Mouse (Mus musculus) embryonic facial prominence, embryonic 11.5 days (tissue): Measurements from ENCODE around the gene Sh2d6. TPM values are rescaled to one million over a fixed set of nuclear protein-coding genes. Genes with fewer than 3 reads are reported as not detected.

Experiments
- ATAC-seq: fragments of 200-750 bp; cut with Nextera tagmentation; replicated peaks from 2 replicates; pipeline ENCODE4 v1.8.0; 2017; ENCODE audit warnings: low read depth; ENCODE audit not compliant: insufficient number of reproducible peaks, low FRiP score, low TSS enrichment
- DNase-seq: peaks from one replicate; pipeline ENCODE4 v3.0.0-alpha.2; 2015; ENCODE audit warnings: low spot score
- H3K27ac ChIP-seq: fragments of 300-500 bp; sonication (generic); replicated peaks from 2 replicates; pipeline ENCODE4 v1.5.1; 2014; ENCODE audit warnings: mild to moderate bottlenecking, low read depth, low read length, control low read depth
- H3K27me3 ChIP-seq: fragments of 300-500 bp; sonication (generic); 2 replicates; pipeline ENCODE4 v1.6.1; 2014; ENCODE audit warnings: mild to moderate bottlenecking, low read length, moderate library complexity, mixed read lengths; ENCODE audit not compliant: control insufficient read depth, insufficient read depth
- H3K36me3 ChIP-seq: fragments of 300-500 bp; sonication (generic); replicated peaks from 2 replicates; pipeline ENCODE4 v1.6.1; 2014; ENCODE audit warnings: low read depth, mild to moderate bottlenecking, low read length, moderate library complexity, mixed read lengths; ENCODE audit not compliant: control insufficient read depth, insufficient read depth
- H3K4me1 ChIP-seq: fragments of 300-500 bp; sonication (generic); 2 replicates; pipeline ENCODE4 v1.6.1; 2014; ENCODE audit warnings: low read length, mixed read lengths; ENCODE audit not compliant: control insufficient read depth, insufficient read depth
- H3K4me2 ChIP-seq: fragments of 300-500 bp; sonication (generic); 2 replicates; pipeline ENCODE4 v1.6.1; 2014; ENCODE audit warnings: low read depth, mild to moderate bottlenecking, control low read depth, low read length, moderate library complexity
- H3K4me3 ChIP-seq: fragments of 300-500 bp; sonication (generic); 2 replicates; pipeline ENCODE4 v1.5.1; 2014; ENCODE audit warnings: low read depth, low read length, control low read depth
- H3K9ac ChIP-seq: fragments of 300-500 bp; sonication (generic); replicated peaks from 2 replicates; pipeline ENCODE4 v1.6.1; 2014; ENCODE audit warnings: mild to moderate bottlenecking, control low read depth, low read length
- H3K9me3 ChIP-seq: fragments of 300-500 bp; sonication (generic); replicated peaks from 2 replicates; pipeline ENCODE4 v1.6.1; 2016; ENCODE audit warnings: mild to moderate bottlenecking, low read length, inconsistent platforms, mixed read lengths; ENCODE audit not compliant: control insufficient read depth
- WGBS: fragments of 180-500 bp; shearing (Covaris S2); extraction: QIAGEN DNeasy Blood & Tissue Kit; methylation state at CpG from one replicate; pipeline ENCODE4 v1.1.7; 2014; 5-methylcytosine and 5-hydroxymethylcytosine counted together
- polyA plus RNA-seq: library from polyadenylated mRNA; unstranded; fragments of >200 nt; fragmentation: Nextera tagmentation; extraction: Ambion mirVana; gene quantifications from 2 replicates; pipeline ENCODE4 v1.2.1, GENCODE M21; 2014

The Sh2d6 gene
- polyA plus RNA-seq, 1 experiment from 2014 or later, result not detected

DNA sequence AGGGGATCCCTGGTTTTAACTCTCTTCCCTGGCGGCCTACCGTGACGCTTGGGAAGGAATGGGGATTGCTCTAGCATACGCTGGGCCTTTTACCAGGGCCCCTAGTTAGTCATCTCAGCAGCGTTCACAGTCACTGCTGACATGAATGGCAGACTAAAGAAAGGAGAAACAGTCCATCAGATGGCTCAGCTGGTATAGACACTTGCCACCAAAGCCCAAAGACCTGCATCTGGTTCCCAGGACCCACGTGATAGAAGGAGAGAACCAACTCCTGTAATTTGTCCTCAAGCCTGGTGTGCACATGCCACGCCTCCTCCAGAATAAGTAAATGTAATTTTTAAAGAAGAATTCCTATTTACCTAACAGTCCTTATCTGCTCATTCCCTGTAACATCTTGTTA is 23.9 kb upstream of the Sh2d6 start:
- Histone ChIP-seq H3K4me3 (no peak overlapping the region), H3K27ac (no peak overlapping the region), H3K9me3 (no peaks in the 10 kb centered on the region), H3K4me1 (no peaks in the 10 kb centered on the region), H3K4me2 (no peak overlapping the region), H3K27me3 (no peaks in the 10 kb centered on the region), H3K9ac (no peak overlapping the region; the same call in 1 of the 2 replicates), H3K36me3 (no peaks in the 10 kb centered on the region)
- ATAC-seq (no peak), DNase-seq (no peak)
- 51% methylated on average over 7 of the region's 7 CpGs for WGBS

DNA sequence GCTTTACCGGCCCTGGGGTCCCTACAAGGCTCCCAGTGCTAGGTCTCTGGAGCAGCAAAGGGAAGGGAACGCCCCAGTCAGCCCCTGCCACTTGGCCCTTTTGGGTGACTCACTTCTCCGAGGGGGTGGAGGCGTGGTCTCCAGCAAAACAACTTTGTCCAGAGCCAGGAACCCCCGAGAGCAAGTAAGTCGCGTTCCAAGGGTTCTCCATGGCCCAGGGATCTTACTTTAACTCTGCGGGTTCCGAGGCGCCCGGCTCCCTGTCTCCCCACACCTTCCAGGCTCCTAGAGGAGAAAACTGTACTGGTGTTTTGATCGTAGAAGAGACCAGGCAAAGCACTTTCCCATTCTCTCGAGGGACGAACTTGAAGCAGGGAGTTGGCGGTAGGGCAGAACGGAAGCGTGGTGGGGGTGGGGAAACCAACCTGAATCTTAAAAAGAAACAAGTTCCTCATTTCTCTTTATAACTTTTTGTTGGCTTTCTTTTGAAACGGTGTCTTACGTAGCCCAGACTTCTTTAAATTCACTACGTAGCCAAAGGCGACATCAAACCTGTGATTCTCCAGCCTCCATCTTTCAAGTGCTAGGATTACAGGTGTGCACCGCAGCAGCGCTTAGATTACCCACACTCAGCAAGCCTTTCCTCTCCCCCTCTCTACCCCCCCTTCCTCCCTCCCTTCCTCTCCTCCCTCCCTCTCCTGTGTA is 22.9 kb upstream of the Sh2d6 start, which contains the start of gene Capg:
TSS of gene Capg (plus strand) at position 109 of the 705 bp plus-strand sequence.
- H3K9me3 ChIP-seq, result no peaks in the 10 kb centered on the region
- no peak within 1 kb of the TSS for H3K4me3 ChIP-seq
- H3K9ac ChIP-seq, result peak within 1 kb of the TSS; percentile 58
- no peaks in the 10 kb centered on the region for H3K4me1 ChIP-seq
- ATAC-seq (no peak), DNase-seq (no peak)
- no peak within 1 kb of the TSS for H3K27ac ChIP-seq
- WGBS, result 14% methylated on average over 23 of the region's 23 CpGs
- peak within 1 kb of the TSS; percentile 32 for H3K4me2 ChIP-seq
- H3K27me3 ChIP-seq, result no peaks in the 10 kb centered on the region
- no peaks in the 10 kb centered on the region for H3K36me3 ChIP-seq

DNA sequence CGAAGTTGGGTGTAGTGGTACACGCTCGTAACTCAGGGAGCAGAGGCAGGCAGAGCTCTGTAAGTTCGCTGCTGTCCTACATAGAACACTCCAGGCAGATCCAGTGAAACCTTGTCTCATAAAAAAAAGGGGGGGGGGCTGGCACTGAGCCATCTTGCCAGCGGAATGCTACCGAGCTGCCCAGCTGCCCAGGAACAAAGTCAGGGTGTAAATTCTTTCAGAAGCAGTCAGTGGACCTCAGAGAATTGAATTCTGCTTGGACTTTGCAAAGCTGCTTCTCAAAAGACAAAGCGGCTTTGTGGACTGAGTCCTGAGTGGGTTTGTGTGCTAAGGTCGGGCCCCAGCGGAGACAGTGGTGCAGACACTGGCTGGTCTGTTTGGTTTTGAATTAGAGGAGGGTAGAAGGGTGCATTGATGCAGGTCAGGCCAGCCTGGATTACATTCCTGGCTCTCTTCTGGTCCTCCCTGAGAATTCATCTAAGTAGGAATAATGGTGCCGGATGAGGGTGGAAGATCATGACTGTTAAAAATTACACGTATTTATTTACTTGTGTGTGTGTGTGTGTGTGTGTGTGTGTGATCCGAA is 21.9 kb upstream of the Sh2d6 start:
- H3K27me3 ChIP-seq, result no peaks in the 10 kb centered on the region
- H3K9ac ChIP-seq, result no peak overlapping the region
- WGBS, result 75% methylated on average over 12 of the region's 12 CpGs
- no peaks in the 10 kb centered on the region for H3K36me3 ChIP-seq
- no peaks in the 10 kb centered on the region for H3K9me3 ChIP-seq
- no peaks in the 10 kb centered on the region for H3K4me1 ChIP-seq
- no peak overlapping the region for H3K4me2 ChIP-seq
- no peak overlapping the region for H3K4me3 ChIP-seq
- ATAC-seq (no peak), DNase-seq (no peak)
- H3K27ac ChIP-seq, result no peak overlapping the region

DNA sequence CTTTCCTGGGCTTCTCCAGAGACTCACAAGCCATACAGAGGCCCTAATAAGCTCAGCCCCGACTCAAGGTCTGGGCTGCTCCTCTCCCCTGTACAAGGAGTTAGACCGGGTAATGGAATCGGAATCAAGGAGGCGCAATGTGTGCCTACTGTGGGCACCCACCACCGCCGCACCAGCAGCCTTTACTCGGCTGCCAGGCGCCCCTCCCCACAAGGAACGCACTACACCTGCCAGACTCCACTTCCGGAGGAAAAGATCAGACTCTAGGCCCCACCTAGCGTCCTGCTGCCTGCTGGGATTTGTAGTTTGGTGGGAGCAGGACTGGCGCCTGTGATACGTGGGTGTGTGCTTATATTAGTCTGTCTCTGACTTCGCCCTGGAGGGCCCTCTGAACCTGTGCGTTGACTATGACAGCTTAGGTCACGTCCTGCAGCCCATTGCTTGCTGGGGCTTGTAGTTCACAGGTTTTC is 17.1 kb upstream of the Sh2d6 start:
- no peak overlapping the region for H3K27ac ChIP-seq
- H3K4me2 ChIP-seq, result peak overlapping the region; percentile 60
- peak overlapping the region; percentile 39 for H3K4me3 ChIP-seq
- DNase-seq (peak; percentile 83), ATAC-seq (peak; percentile 89)
- WGBS, result 3% methylated on average over 16 of the region's 16 CpGs
- H3K36me3 ChIP-seq, result no peaks in the 10 kb centered on the region
- no peaks in the 10 kb centered on the region for H3K27me3 ChIP-seq
- no peaks in the 10 kb centered on the region for H3K4me1 ChIP-seq
- peak overlapping the region; percentile 52 for H3K9ac ChIP-seq
- no peaks in the 10 kb centered on the region for H3K9me3 ChIP-seq

DNA sequence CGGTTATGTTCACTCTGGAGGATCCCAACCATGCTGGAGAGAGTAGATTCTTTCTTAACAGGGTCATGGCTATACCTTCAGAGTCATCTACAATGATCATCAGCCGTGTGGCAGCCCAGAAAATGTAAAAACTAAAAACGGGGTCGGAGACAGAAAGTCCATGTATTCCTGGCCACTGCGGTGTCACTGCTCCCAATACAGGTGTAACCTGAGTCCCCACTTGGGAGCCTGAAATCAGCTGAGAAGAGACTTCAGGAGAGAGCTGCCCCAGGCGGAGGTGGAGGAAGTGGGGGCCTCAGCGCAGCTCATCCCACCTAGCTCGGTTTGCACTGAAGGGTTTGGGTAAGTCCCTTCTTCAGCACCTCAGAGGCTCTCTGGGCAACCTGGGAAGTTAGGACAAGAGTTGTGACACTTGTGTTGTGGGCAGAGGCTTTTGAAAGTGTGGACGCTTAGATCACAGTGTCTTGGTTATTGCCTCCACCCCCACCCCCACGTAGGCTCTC is 16.5 kb upstream of the Sh2d6 start:
- Histone ChIP-seq H3K4me3 (peak overlapping the region; percentile 39), H3K9me3 (no peaks in the 10 kb centered on the region), H3K27ac (no peak overlapping the region), H3K9ac (peak overlapping the region; percentile 52; the same call in 1 of the 2 replicates), H3K36me3 (no peaks in the 10 kb centered on the region), H3K27me3 (no peaks in the 10 kb centered on the region), H3K4me1 (no peaks in the 10 kb centered on the region), H3K4me2 (peak overlapping the region; percentile 60)
- 43% methylated on average over 10 of the region's 10 CpGs for WGBS
- DNase-seq (no peak), ATAC-seq (no peak)

DNA sequence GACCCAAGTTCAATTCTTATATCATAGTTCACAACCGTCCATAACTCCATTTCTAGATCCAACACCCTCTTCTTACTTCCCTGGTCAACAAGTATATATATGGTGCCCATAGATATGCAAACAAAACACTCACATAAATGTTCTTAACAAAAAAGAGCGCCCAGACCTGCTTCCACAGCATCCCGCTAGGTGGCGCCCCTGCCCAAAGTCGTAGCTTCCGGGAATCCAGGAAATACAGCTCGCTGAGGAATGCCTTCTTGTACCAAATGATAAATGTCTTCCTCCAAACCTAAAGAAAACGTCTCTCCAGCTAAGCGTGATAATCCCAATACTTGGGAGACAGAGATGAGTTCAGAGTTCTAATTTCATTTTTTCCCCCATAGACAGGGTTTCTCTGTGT is 13.7 kb upstream of the Sh2d6 start:
- no peak overlapping the region for H3K27ac ChIP-seq
- ATAC-seq (no peak), DNase-seq (peak; percentile 88)
- 0 out of 2 replicates have a peak overlapping the region, but pooled peaks have one; percentile 16 for H3K4me2 ChIP-seq
- no peaks in the 10 kb centered on the region for H3K36me3 ChIP-seq
- H3K4me3 ChIP-seq, result no peak overlapping the region
- no peak overlapping the region for H3K9ac ChIP-seq
- no peaks in the 10 kb centered on the region for H3K4me1 ChIP-seq
- H3K9me3 ChIP-seq, result no peaks in the 10 kb centered on the region
- WGBS, result 3% methylated on average over 9 of the region's 9 CpGs
- H3K27me3 ChIP-seq, result no peaks in the 10 kb centered on the region

DNA sequence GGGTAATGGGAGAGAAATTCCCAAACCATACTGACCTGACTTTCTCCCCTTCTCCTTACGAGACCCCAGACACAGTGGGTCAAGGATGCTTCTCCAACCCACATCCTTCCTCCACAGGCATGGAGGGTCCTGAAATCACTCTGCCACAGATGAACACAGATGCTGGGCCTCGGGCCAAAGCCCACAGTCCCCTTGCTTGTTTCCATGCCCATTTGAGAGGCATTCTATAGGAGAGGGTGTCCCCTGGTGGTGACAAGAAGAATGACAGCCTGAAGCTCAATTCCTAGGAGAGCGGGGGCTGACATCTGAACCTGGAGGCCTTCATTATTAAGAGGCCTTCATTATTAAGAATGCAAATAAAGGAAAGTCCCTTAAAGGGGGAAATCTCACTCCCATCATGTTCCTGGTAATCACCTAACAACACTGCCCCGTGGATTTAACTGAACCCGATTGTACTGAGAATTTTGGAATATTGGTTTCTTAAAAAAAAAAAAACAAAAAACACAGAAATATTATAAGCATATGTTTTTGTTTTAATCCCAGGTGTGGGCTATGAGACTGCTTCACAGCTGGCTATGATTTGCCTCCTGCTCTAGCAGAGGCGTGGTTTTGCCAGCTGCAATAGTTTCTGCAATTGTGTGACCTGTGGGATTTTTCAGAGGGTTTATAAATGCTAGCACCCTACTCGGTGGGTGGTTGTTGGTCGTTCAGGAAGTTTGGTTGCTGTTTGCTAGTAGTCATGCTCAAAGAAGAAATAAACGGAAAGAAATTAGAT is 12.7 kb upstream of the Sh2d6 start:
- Histone ChIP-seq H3K27ac (no peak overlapping the region), H3K4me1 (no peaks in the 10 kb centered on the region), H3K9me3 (no peaks in the 10 kb centered on the region; the same call in 1 of the 2 replicates), H3K4me2 (no peak overlapping the region), H3K27me3 (no peaks in the 10 kb centered on the region), H3K4me3 (no peak overlapping the region), H3K36me3 (no peaks in the 10 kb centered on the region), H3K9ac (no peak overlapping the region)
- 24% methylated on average over 9 of the region's 9 CpGs for WGBS
- ATAC-seq (peak; percentile 60), DNase-seq (peak; percentile 90)
